Mouse (Mus musculus) cerebellum, postnatal 14 days (tissue): ENCODE data around the gene 2900011O08Rik.
"Not testable (repeated sequence)": the region's sequence is repeated elsewhere in the genome, so short reads cannot be mapped to it uniquely, and the experiment has no call there.

Experiments
- DNase-seq, 2 experiments: peaks; one replicate each; pipeline ENCODE4 v3.0.0; 2021; ENCODE audit warnings: mixed read lengths in 2 of 2

2900011O08Rik gene

GRCm38 (mm10) chr16:14005266-14005665 lies 18.9 kb downstream of the 2900011O08Rik start:
- peak; percentile 11 to 25 for DNase-seq

GRCm38 (mm10) chr16:14008081-14008480 lies 21.7 kb downstream of the 2900011O08Rik start:
- DNase-seq, result no peak

- DNase-seq, result no peak
Measured at GRCm38 (mm10) chr16:14008708-14009107, 22.3 kb downstream of the 2900011O08Rik start.

- DNase-seq, result no peak
Measured at GRCm38 (mm10) chr16:14009966-14010365, 23.6 kb downstream of the 2900011O08Rik start.

- no peak for DNase-seq
Measured at GRCm38 (mm10) chr16:14017306-14017705, 30.9 kb downstream of the 2900011O08Rik start.

- no peak for DNase-seq
Measured at GRCm38 (mm10) chr16:14021166-14021822, 34.9 kb downstream of the 2900011O08Rik start.

- DNase-seq, result no peak
Measured at GRCm38 (mm10) chr16:14025091-14025990, 38.9 kb downstream of the 2900011O08Rik start.

GRCm38 (mm10) chr16:14029072-14029471 lies 42.7 kb downstream of the 2900011O08Rik start:
- no peak for DNase-seq

GRCm38 (mm10) chr16:14029851-14030250 lies 43.4 kb downstream of the 2900011O08Rik start:
- DNase-seq, result no peak

- no peak for DNase-seq
Measured at GRCm38 (mm10) chr16:14030650-14031049, 44.2 kb downstream of the 2900011O08Rik start.

GRCm38 (mm10) chr16:14033076-14033475 lies 46.7 kb downstream of the 2900011O08Rik start:
- DNase-seq, result no peak

GRCm38 (mm10) chr16:14042421-14042820 lies 56.0 kb downstream of the 2900011O08Rik start:
- no peak for DNase-seq

- peak; percentile 57 to 62 for DNase-seq
Measured at GRCm38 (mm10) chr16:14044695-14045094, 58.3 kb downstream of the 2900011O08Rik start.

- DNase-seq, result no peak
Measured at GRCm38 (mm10) chr16:14046224-14046756, 59.9 kb downstream of the 2900011O08Rik start.

GRCm38 (mm10) chr16:14052221-14052620 lies 65.8 kb downstream of the 2900011O08Rik start:
- DNase-seq, result peak; percentile 60 to 62

GRCm38 (mm10) chr16:14053116-14053515 lies 66.7 kb downstream of the 2900011O08Rik start:
- no peak for DNase-seq

- no peak for DNase-seq
Measured at GRCm38 (mm10) chr16:14055271-14055670, 68.9 kb downstream of the 2900011O08Rik start.

- no peak for DNase-seq
Measured at GRCm38 (mm10) chr16:14056734-14057133, 70.3 kb downstream of the 2900011O08Rik start.

- DNase-seq, result no peak
Measured at GRCm38 (mm10) chr16:14058541-14058940, 72.1 kb downstream of the 2900011O08Rik start.

GRCm38 (mm10) chr16:14059118-14059854 lies 72.9 kb downstream of the 2900011O08Rik start:
- DNase-seq, result no peak

GRCm38 (mm10) chr16:14059869-14060268 lies 73.5 kb downstream of the 2900011O08Rik start:
- DNase-seq, result no peak

- not testable (repeated sequence) for DNase-seq
Measured at GRCm38 (mm10) chr16:14066571-14066970, 80.2 kb downstream of the 2900011O08Rik start.

GRCm38 (mm10) chr16:14068701-14069100 lies 82.3 kb downstream of the 2900011O08Rik start:
- not testable (repeated sequence) for DNase-seq
